Mouse (Mus musculus) heart, embryonic 13.5 days (tissue): ENCODE data around the gene Dars2. TPM values are rescaled to one million over a fixed set of nuclear protein-coding genes. Genes with fewer than 3 reads are reported as not detected.

Experiments
- ATAC-seq: fragments of 200-750 bp; cut with Nextera tagmentation; 2 replicates; pipeline ENCODE4 v1.8.0; 2017; ENCODE audit warnings: moderate TSS enrichment; ENCODE audit not compliant: insufficient number of reproducible peaks, low FRiP score, low TSS enrichment; ENCODE audit errors: extremely low read depth
- H3K27ac ChIP-seq: fragments of 300-500 bp; sonication (generic); replicated peaks from 2 replicates; pipeline ENCODE4 v1.5.1; 2015; ENCODE audit warnings: moderate library complexity, mild to moderate bottlenecking, inconsistent platforms
- H3K27me3 ChIP-seq: fragments of 300-500 bp; sonication (generic); replicated peaks from 2 replicates; pipeline ENCODE4 v1.6.1; 2015; ENCODE audit warnings: mild to moderate bottlenecking, inconsistent platforms
- H3K36me3 ChIP-seq: fragments of 300-500 bp; sonication (generic); 2 replicates; pipeline ENCODE4 v1.6.1; 2015; ENCODE audit warnings: mild to moderate bottlenecking, inconsistent platforms
- H3K4me1 ChIP-seq: fragments of 300-500 bp; sonication (generic); 2 replicates; pipeline ENCODE4 v1.6.1; 2015; ENCODE audit warnings: inconsistent platforms
- H3K4me2 ChIP-seq: fragments of 300-500 bp; sonication (generic); 2 replicates; pipeline ENCODE4 v1.6.1; 2015; ENCODE audit warnings: inconsistent platforms, mild to moderate bottlenecking, moderate library complexity
- H3K4me3 ChIP-seq: fragments of 300-500 bp; sonication (generic); 2 replicates; pipeline ENCODE4 v1.5.1; 2015; ENCODE audit warnings: moderate library complexity, mild to moderate bottlenecking, inconsistent platforms
- H3K9ac ChIP-seq: fragments of 300-500 bp; sonication (generic); 2 replicates; pipeline ENCODE4 v1.6.1; 2015; ENCODE audit warnings: inconsistent platforms, mild to moderate bottlenecking, moderate library complexity
- H3K9me3 ChIP-seq: fragments of 300-500 bp; sonication (generic); 2 replicates; pipeline ENCODE4 v1.6.1; 2016; ENCODE audit warnings: inconsistent platforms
- WGBS: fragments of 180-500 bp; shearing (Covaris S2); methylation state at CpG from one replicate; pipeline ENCODE4 v1.1.7; 2015; ENCODE audit warnings: mixed read lengths; 5-methylcytosine and 5-hydroxymethylcytosine counted together
- polyA plus RNA-seq: library from polyadenylated mRNA; unstranded; fragments of >200 nt; fragmentation: Nextera tagmentation; extraction: Ambion mirVana; gene quantifications from 2 replicates; pipeline ENCODE4 v1.2.1, GENCODE M21; 2015

Dars2 gene
- polyA plus RNA-seq, 1 experiment from 2014 or later = 29.3 TPM

GRCm38 (mm10) chr1:161008038-161008437 lies 62.4 kb downstream of the Dars2 start:
- Histone ChIP-seq H3K4me1 (no peaks in the 10 kb centered on the region), H3K9ac (no peak overlapping the region), H3K36me3 (peaks cover 51% of the 10 kb centered on the region), H3K4me2 (no peak overlapping the region), H3K27me3 (no peaks in the 10 kb centered on the region), H3K4me3 (no peak overlapping the region), H3K9me3 (no peaks in the 10 kb centered on the region), H3K27ac (no peak overlapping the region)
- no peak for ATAC-seq
- WGBS = 80% methylated on average over 2 of the region's 2 CpGs

GRCm38 (mm10) chr1:161006471-161006870 lies 64.0 kb downstream of the Dars2 start:
- WGBS = 81% methylated on average over 5 of the region's 5 CpGs
- no peak overlapping the region for H3K27ac ChIP-seq
- no peak overlapping the region for H3K4me2 ChIP-seq

GRCm38 (mm10) chr1:161005526-161005925 lies 64.9 kb downstream of the Dars2 start:
- no peak overlapping the region for H3K27ac ChIP-seq
- H3K4me1 ChIP-seq = no peaks in the 10 kb centered on the region
- no peaks in the 10 kb centered on the region for H3K27me3 ChIP-seq
- peaks cover 36% of the 10 kb centered on the region for H3K36me3 ChIP-seq
- 59% methylated on average over 3 of the region's 3 CpGs for WGBS
- no peak overlapping the region for H3K4me2 ChIP-seq
- no peak overlapping the region for H3K4me3 ChIP-seq
- ATAC-seq = no peak
- no peaks in the 10 kb centered on the region for H3K9me3 ChIP-seq
- H3K9ac ChIP-seq = no peak overlapping the region

More at GRCm38 (mm10) chr1:161006471-161006870, 64.0 kb downstream of the Dars2 start:
- H3K9ac ChIP-seq = no peak overlapping the region
- ATAC-seq = no peak
- no peaks in the 10 kb centered on the region for H3K27me3 ChIP-seq
- peaks cover 38% of the 10 kb centered on the region for H3K36me3 ChIP-seq
- no peaks in the 10 kb centered on the region for H3K4me1 ChIP-seq
- no peaks in the 10 kb centered on the region for H3K9me3 ChIP-seq
- no peak overlapping the region for H3K4me3 ChIP-seq

GRCm38 (mm10) chr1:161004942-161005341 lies 65.5 kb downstream of the Dars2 start:
- WGBS = 66% methylated on average over 4 of the region's 4 CpGs

GRCm38 (mm10) chr1:160993851-160994250 lies 76.6 kb downstream of the Dars2 start:
- H3K4me3 ChIP-seq = no peak overlapping the region
- H3K27me3 ChIP-seq = no peaks in the 10 kb centered on the region
- no peaks in the 10 kb centered on the region for H3K36me3 ChIP-seq
- ATAC-seq = no peak
- whole genome bisulfite sequencing = 87% methylated on average over 6 of the region's 6 CpGs
- peaks cover 21% of the 10 kb centered on the region for H3K4me1 ChIP-seq
- no peak overlapping the region for H3K4me2 ChIP-seq
- no peaks in the 10 kb centered on the region for H3K9me3 ChIP-seq
- no peak overlapping the region for H3K9ac ChIP-seq
- H3K27ac ChIP-seq = no peak overlapping the region

More at GRCm38 (mm10) chr1:161004942-161005341, 65.5 kb downstream of the Dars2 start:
- Histone ChIP-seq H3K27ac (no peak overlapping the region), H3K9me3 (no peaks in the 10 kb centered on the region), H3K9ac (no peak overlapping the region), H3K4me3 (no peak overlapping the region), H3K4me2 (no peak overlapping the region), H3K4me1 (no peaks in the 10 kb centered on the region), H3K36me3 (peaks cover 33% of the 10 kb centered on the region), H3K27me3 (no peaks in the 10 kb centered on the region)
- ATAC-seq = no peak

Other genes starting within 250 kb of the Dars2 start
- gene Rc3h1, start 164.2 kb downstream of the Dars2 start, polyA plus RNA-seq = 5.3 and 5.8 TPM in 2 replicates
- 1.7 and 10.7 TPM in 2 replicates for gene Serpinc1, start 92.1 kb downstream of the Dars2 start, polyA plus RNA-seq
- gene Zbtb37, start 35.8 kb downstream of the Dars2 start, polyA plus RNA-seq = 6.3 TPM in 2 replicates
- 19.7 and 21.6 TPM in 2 replicates for gene Cenpl, start 55 bp upstream of the Dars2 start, polyA plus RNA-seq
- gene Klhl20, start 60.9 kb upstream of the Dars2 start, polyA plus RNA-seq = 10.4 and 11.5 TPM in 2 replicates
- gene Ankrd45, start 72.0 kb upstream of the Dars2 start, polyA plus RNA-seq = 3.3 and 3.9 TPM in 2 replicates
- gene Tex50, start 88.7 kb upstream of the Dars2 start, polyA plus RNA-seq = 0.20 TPM in 1 of 2 replicates, not detected in the other
- 365 and 408 TPM in 2 replicates for gene Prdx6, start 180.6 kb upstream of the Dars2 start, polyA plus RNA-seq